Mouse (Mus musculus) myocyte (in vitro differentiated cells): Measurements from ENCODE around the gene 1810030O07Rik.

Source experiments
- MYOG ChIP-seq, 3 experiments: IDR thresholded peaks; one replicate each; pipeline ENCODE4 v1.6.1; 2011; ENCODE audit warnings: control low read depth in 2 of 3, low read depth in 2 of 3, mild to moderate bottlenecking in 2 of 3; ENCODE audit not compliant: insufficient read length in 2 of 3, control insufficient read depth in 1 of 3, insufficient read depth in 1 of 3
- POLR2AphosphoS2 ChIP-seq: IDR thresholded peaks from one replicate; pipeline ENCODE4 v1.6.1; 2011; ENCODE audit warnings: low read depth, control low read depth; ENCODE audit not compliant: insufficient read length

- TF ChIP-seq MYOG (IDR thresholded peaks at IDR 0.05; ENCODE audit: control insufficient read depth in 1 of 3, insufficient read depth in 1 of 3, insufficient read length in 2 of 3, low read depth in 2 of 3) (no peak), POLR2AphosphoS2 (no peak)
These were observed 12.6 kb upstream of the 1810030O07Rik start for GRCm38 (mm10) chrX:12686071-12686470.
